In the genomic region with DNA sequence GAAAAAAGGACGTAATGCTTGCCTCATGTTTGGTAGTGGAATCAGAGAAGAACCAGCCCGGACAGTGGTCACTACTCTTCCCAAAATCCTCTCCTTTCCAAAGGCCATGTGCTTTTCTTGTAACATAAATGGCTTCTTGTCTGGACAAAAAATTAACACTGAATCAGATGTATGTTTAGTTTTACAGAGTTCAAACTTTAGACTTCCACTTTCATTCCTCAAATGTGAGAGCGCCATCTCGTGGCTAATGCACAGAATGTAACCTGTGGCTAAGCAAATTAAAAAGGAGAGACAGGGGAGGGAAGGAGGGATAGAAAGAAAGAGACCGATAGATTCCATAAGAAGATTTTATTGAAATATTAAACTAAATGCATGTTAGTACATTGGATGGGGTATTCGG, we compare ENCODE assay signal across 8 mouse cellular contexts. TPM values are rescaled to one million over a fixed set of nuclear protein-coding genes. Genes with fewer than 3 reads are reported as not detected.
DNase-seq lines count a peak whose midpoint lies in the region; ATAC-seq and TF ChIP-seq lines count a peak whose summit lies in the region.

No protein-coding gene starts in this region.

- H3K36me3 ChIP-seq in embryonic facial prominence, embryonic 10.5 days (replicated peaks): no peaks in the 10 kb centered on the region
- no peaks in the 10 kb centered on the region for H3K36me3 ChIP-seq in intestine, postnatal 0 days (ENCODE audit: control insufficient read depth, insufficient read depth)
- H3K36me3 ChIP-seq in liver, embryonic 14.5 days (replicated peaks; ENCODE audit: control insufficient read depth, insufficient read depth, low read depth): no peaks in the 10 kb centered on the region
- no peaks in the 10 kb centered on the region for H3K36me3 ChIP-seq in neural tube, embryonic 13.5 days

- H3K27ac ChIP-seq in embryonic facial prominence, embryonic 10.5 days (replicated peaks): no peak overlapping the region
- no peak overlapping the region for H3K27ac ChIP-seq in intestine, postnatal 0 days (ENCODE audit: low read depth, low read length)
- no peak overlapping the region for H3K27ac ChIP-seq in liver, embryonic 14.5 days
- no peak overlapping the region for H3K27ac ChIP-seq in neural tube, embryonic 13.5 days (replicated peaks)

- H3K4me1 ChIP-seq in embryonic facial prominence, embryonic 10.5 days: no peaks in the 10 kb centered on the region
- no peaks in the 10 kb centered on the region for H3K4me1 ChIP-seq in intestine, postnatal 0 days (replicated peaks; ENCODE audit: control insufficient read depth, insufficient read depth, low read length)
- no peaks in the 10 kb centered on the region for H3K4me1 ChIP-seq in liver, embryonic 14.5 days (replicated peaks; ENCODE audit: control insufficient read depth in 2 of 2, insufficient read depth in 2 of 2, low read length in 1 of 2)
- H3K4me1 ChIP-seq in neural tube, embryonic 13.5 days (replicated peaks): no peaks in the 10 kb centered on the region

- no peak overlapping the region for H3K4me2 ChIP-seq in intestine, postnatal 0 days (replicated peaks; ENCODE audit: low read depth)
- no peak overlapping the region for H3K4me2 ChIP-seq in liver, embryonic 14.5 days (ENCODE audit: low read depth)
- no peak overlapping the region for H3K4me2 ChIP-seq in neural tube, embryonic 13.5 days

- no peak overlapping the region for H3K9ac ChIP-seq in intestine, postnatal 0 days (ENCODE audit: low read depth, low read length)
- H3K9ac ChIP-seq in liver, embryonic 14.5 days (replicated peaks): no peak overlapping the region
- no peak overlapping the region for H3K9ac ChIP-seq in neural tube, embryonic 13.5 days

- DNase-seq in left cerebral cortex, adult 11 months (ENCODE audit: low spot score): peak; percentile 13
- DNase-seq in left cerebral cortex, adult 8-10 months (ENCODE audit: low spot score in 2 of 2): no peak
- DNase-seq in WW6 (ENCODE audit: low read depth, low spot score): peak; percentile 26
- peak; percentile 57 for DNase-seq in embryonic facial prominence, embryonic 10.5 days (ENCODE audit: low spot score)
- DNase-seq in liver, embryonic 14.5 days (ENCODE audit: low read depth in 3 of 3, low spot score in 3 of 3): peak in 2 of 3 experiments; percentile 13 to 26

- TF ChIP-seq EP300 in liver, embryonic 14.5 days (IDR thresholded peaks at IDR 0.05; ENCODE audit: low read depth): no peak

- H3K27me3 ChIP-seq in embryonic facial prominence, embryonic 10.5 days (replicated peaks; ENCODE audit: low read depth, poor library complexity, severe bottlenecking): no peaks in the 10 kb centered on the region
- H3K27me3 ChIP-seq in intestine, postnatal 0 days (replicated peaks; ENCODE audit: control insufficient read depth, insufficient read depth, low read length): no peaks in the 10 kb centered on the region
- no peaks in the 10 kb centered on the region for H3K27me3 ChIP-seq in liver, embryonic 14.5 days (ENCODE audit: control insufficient read depth, insufficient read depth, low read length)
- H3K27me3 ChIP-seq in neural tube, embryonic 13.5 days: no peaks in the 10 kb centered on the region

- ATAC-seq in intestine, postnatal 0 days: no peak
- ATAC-seq in liver, embryonic 14.5 days (ENCODE audit: insufficient read depth): no peak
- peak; percentile 57; the same call in 1 of the 2 replicates for ATAC-seq in neural tube, embryonic 13.5 days (ENCODE audit: low read depth)
- ATAC-seq in monocyte, adult 5-6 weeks (replicated peaks; ENCODE audit: insufficient number of reproducible peaks, low FRiP score, low TSS enrichment, poor library complexity, severe bottlenecking): no peak

- TF ChIP-seq CTCF in intestine, postnatal 0 days (IDR thresholded peaks at IDR 0.05; ENCODE audit: low read depth): peak; percentile 88
- TF ChIP-seq CTCF in liver, embryonic 14.5 days (IDR thresholded peaks at IDR 0.05; ENCODE audit: low read depth): peak; percentile 58

- WGBS in embryonic facial prominence, embryonic 10.5 days: 45% methylated on average over 6 of the region's 6 CpGs
- WGBS in intestine, postnatal 0 days: 39% methylated on average over 6 of the region's 6 CpGs
- WGBS in liver, embryonic 14.5 days (ENCODE audit: insufficient replicate concordance): 27% methylated on average over 6 of the region's 6 CpGs
- WGBS in neural tube, embryonic 13.5 days: 43% methylated on average over 6 of the region's 6 CpGs

- no peaks in the 10 kb centered on the region for H3K9me3 ChIP-seq in embryonic facial prominence, embryonic 10.5 days
- no peaks in the 10 kb centered on the region for H3K9me3 ChIP-seq in intestine, postnatal 0 days (ENCODE audit: control insufficient read depth)
- H3K9me3 ChIP-seq in liver, embryonic 14.5 days (ENCODE audit: control insufficient read depth, low read length): no peaks in the 10 kb centered on the region
- H3K9me3 ChIP-seq in neural tube, embryonic 13.5 days: no peaks in the 10 kb centered on the region

- no peak overlapping the region for H3K4me3 ChIP-seq in embryonic facial prominence, embryonic 10.5 days
- no peak overlapping the region for H3K4me3 ChIP-seq in intestine, postnatal 0 days (ENCODE audit: low read depth, low read length)
- no peak overlapping the region for H3K4me3 ChIP-seq in liver, embryonic 14.5 days (ENCODE audit: insufficient read depth in 1 of 2, low read depth in 2 of 2, low read length in 2 of 2)
- H3K4me3 ChIP-seq in neural tube, embryonic 13.5 days: no peak overlapping the region

RNA-seq across cellular contexts. Expression of a gene that starts 45.4 kb away (rescaled TPM):
- 1 to 10 TPM; 4.3 to 6.0 (median 4.9) TPM for total RNA-seq in left cerebral cortex, adult 8-10 months (2022)
- 3.3 and 4.5 TPM in 2 replicates for polyA plus RNA-seq in embryonic facial prominence, embryonic 10.5 days (2016; fragmentation: Nextera tagmentation; extraction: Ambion mirVana)
- polyA plus RNA-seq in intestine, postnatal 0 days (2015; fragmentation: Nextera tagmentation; extraction: Ambion mirVana): 40.6 and 41.0 TPM in 2 replicates
- polyA plus RNA-seq in liver, embryonic 14.5 days (2012; rRNA removed): 5.2 and 6.0 TPM in 2 replicates
- polyA plus RNA-seq in liver, embryonic 14.5 days (2014; fragmentation: Nextera tagmentation; extraction: Ambion mirVana): 8.0 and 8.5 TPM in 2 replicates
- 4.5 and 5.1 TPM in 2 replicates for polyA plus RNA-seq in neural tube, embryonic 13.5 days (2015; fragmentation: Nextera tagmentation; extraction: Ambion mirVana)
- total RNA-seq in monocyte, adult 5-6 weeks (2017): 1.5 to 7.6 TPM (median 1.8 TPM) in 3 replicates

Comparison
In these comparisons a context has a peak if more than half of its experiments do, and no peak if none do; other contexts are left out.
1. DNase-seq: peak in left cerebral cortex, adult 11 months (single experiment), WW6 (single experiment), embryonic facial prominence, embryonic 10.5 days (single experiment) and liver, embryonic 14.5 days (2 of 3); none in left cerebral cortex, adult 8-10 months (0 of 2).